Mouse (Mus musculus) CH12.LX (cell line): ENCODE data around the gene Grxcr1. TPM values are rescaled to one million over a fixed set of nuclear protein-coding genes. Genes with fewer than 3 reads are reported as not detected.

Source experiments
- DNase-seq: peaks from one replicate; pipeline ENCODE4 v3.0.0-alpha.2; 2013; ENCODE audit errors: extremely low read depth
- H3K27ac ChIP-seq: 2 replicates; pipeline ENCODE4 v1.5.1; 2012; ENCODE audit warnings: low read depth, mild to moderate bottlenecking, control low read depth, moderate library complexity; ENCODE audit not compliant: insufficient read depth
- H3K27me3 ChIP-seq: replicated peaks from 2 replicates; pipeline ENCODE3; 2012; ENCODE audit warnings: inconsistent platforms
- H3K36me3 ChIP-seq, 2 experiments: replicated peaks in 1 of 2; 2 replicates each; pipeline versions ENCODE3 to v1.6.1; 2012; ENCODE audit warnings: inconsistent platforms in 1 of 2, low read length in 1 of 2, mild to moderate bottlenecking in 1 of 2, mixed read lengths in 1 of 2, moderate library complexity in 1 of 2; ENCODE audit not compliant: control insufficient read depth in 1 of 2, insufficient read depth in 1 of 2
- H3K4me1 ChIP-seq, 2 experiments: 2 replicates each; pipeline ENCODE4 v1.6.1; 2012; ENCODE audit warnings: inconsistent platforms in 1 of 2, moderate library complexity in 1 of 2; ENCODE audit not compliant: insufficient read depth in 2 of 2, control insufficient read depth in 1 of 2
- H3K4me2 ChIP-seq: 2 replicates; pipeline ENCODE4 v1.6.1; 2012; ENCODE audit warnings: low read depth, mild to moderate bottlenecking, control low read depth; ENCODE audit not compliant: poor library complexity, insufficient read depth, severe bottlenecking
- H3K4me3 ChIP-seq, 3 experiments: fragments of 150-350 bp in 1 of 3; sonication (generic) in 1 of 3; replicated peaks in 1 of 3; 2 replicates each; pipeline versions ENCODE3 to v1.5.1; 2011 to 2012; ENCODE audit warnings: low read depth in 2 of 3, low read length in 2 of 3, mild to moderate bottlenecking in 2 of 3, moderate library complexity in 2 of 3, control low read depth in 1 of 3, improper control_type of control experiment in 1 of 3, inconsistent platforms in 1 of 3, mixed read lengths in 1 of 3; ENCODE audit not compliant: poor library complexity in 1 of 3
- H3K79me2 ChIP-seq: replicated peaks from 2 replicates; pipeline ENCODE4 v1.6.1; 2012; ENCODE audit warnings: mild to moderate bottlenecking, moderate library complexity; ENCODE audit not compliant: control insufficient read depth, poor library complexity, insufficient read depth, severe bottlenecking; ENCODE audit errors: extremely low read depth
- H3K9ac ChIP-seq: 2 replicates; pipeline ENCODE4 v1.6.1; 2012; ENCODE audit warnings: low read depth, mild to moderate bottlenecking, control low read depth, moderate library complexity; ENCODE audit not compliant: insufficient read depth
- H3K9me3 ChIP-seq: replicated peaks from 2 replicates; pipeline ENCODE3; 2012; ENCODE audit warnings: low read length, inconsistent platforms, mixed read lengths
- CHD1 ChIP-seq: IDR thresholded peaks from 2 replicates; pipeline ENCODE4 v1.6.1; 2012; ENCODE audit warnings: low read depth, low read length, improper control_type of control experiment, inconsistent platforms
- CTCF ChIP-seq, 2 experiments: IDR thresholded peaks in 1 of 2; conservative IDR thresholded peaks in 1 of 2; 2 replicates each; pipeline ENCODE4 v1.5.1; 2011 to 2012; ENCODE audit warnings: low read depth in 2 of 2, low read length in 2 of 2, improper control_type of control experiment in 1 of 2, inconsistent platforms in 1 of 2, mild to moderate bottlenecking in 1 of 2, moderate library complexity in 1 of 2
- EP300 ChIP-seq: IDR thresholded peaks from 2 replicates; pipeline ENCODE4 v1.6.1; 2011; ENCODE audit warnings: low read length, improper control_type of control experiment
- ETS1 ChIP-seq: conservative IDR thresholded peaks from 2 replicates; pipeline ENCODE4 v1.6.1; 2012; ENCODE audit warnings: low read depth, mild to moderate bottlenecking, inconsistent platforms, low read length, improper control_type of control experiment, moderate library complexity
- IRF4 ChIP-seq: IDR thresholded peaks from 2 replicates; pipeline ENCODE4 v1.6.1; 2014; ENCODE audit warnings: low read depth, mild to moderate bottlenecking, inconsistent platforms, low read length, improper control_type of control experiment
- JUN ChIP-seq: IDR thresholded peaks from 2 replicates; pipeline ENCODE4 v1.6.1; 2011; ENCODE audit warnings: low read depth, mild to moderate bottlenecking, low read length, improper control_type of control experiment, moderate library complexity; ENCODE audit not compliant: insufficient read depth
- MAFK ChIP-seq: IDR thresholded peaks from 2 replicates; pipeline ENCODE4 v1.6.1; 2011; ENCODE audit warnings: low read length, improper control_type of control experiment; ENCODE audit not compliant: insufficient replicate concordance
- MAZ ChIP-seq: IDR thresholded peaks from 2 replicates; pipeline ENCODE4 v1.6.1; 2012; ENCODE audit warnings: low read depth, mild to moderate bottlenecking, inconsistent platforms, low read length, improper control_type of control experiment, moderate library complexity
- MEF2A ChIP-seq: IDR thresholded peaks from 2 replicates; pipeline ENCODE4 v1.6.1; 2014; ENCODE audit warnings: low read depth, mild to moderate bottlenecking, inconsistent platforms, low read length, improper control_type of control experiment, borderline replicate concordance
- MXI1 ChIP-seq: IDR thresholded peaks from 2 replicates; pipeline ENCODE4 v1.6.1; 2011; ENCODE audit warnings: mild to moderate bottlenecking, low read depth, low read length, improper control_type of control experiment
- MYC ChIP-seq: IDR thresholded peaks from 2 replicates; pipeline ENCODE4 v1.6.1; 2011; ENCODE audit warnings: low read depth, mild to moderate bottlenecking, improper control_type of control experiment, low read length
- NELFE ChIP-seq: IDR thresholded peaks from 2 replicates; pipeline ENCODE4 v1.6.1; 2011; ENCODE audit warnings: low read depth, low read length, improper control_type of control experiment
- NRF1 ChIP-seq: IDR thresholded peaks from 2 replicates; pipeline ENCODE4 v1.6.1; 2014; ENCODE audit warnings: low read depth, mild to moderate bottlenecking, inconsistent platforms, low read length, improper control_type of control experiment, moderate library complexity
- PAX5 ChIP-seq: IDR thresholded peaks from 2 replicates; pipeline ENCODE4 v1.6.1; 2012; ENCODE audit warnings: low read length, inconsistent platforms, mixed read lengths
- POLR2A ChIP-seq: IDR thresholded peaks from 2 replicates; pipeline ENCODE4 v1.6.1; 2011; ENCODE audit warnings: low read depth, mild to moderate bottlenecking, improper control_type of control experiment, low read length
- RAD21 ChIP-seq: IDR thresholded peaks from 2 replicates; pipeline ENCODE4 v1.6.1; 2011; ENCODE audit warnings: low read depth, mild to moderate bottlenecking, low read length, improper control_type of control experiment, moderate library complexity
- RCOR1 ChIP-seq: conservative IDR thresholded peaks from 2 replicates; pipeline ENCODE4 v1.6.1; 2012; ENCODE audit warnings: low read depth, mild to moderate bottlenecking, inconsistent platforms, low read length, improper control_type of control experiment
- SIN3A ChIP-seq: IDR thresholded peaks from 2 replicates; pipeline ENCODE4 v1.6.1; 2012; ENCODE audit warnings: low read length, improper control_type of control experiment, inconsistent platforms
- TBP ChIP-seq: conservative IDR thresholded peaks from 2 replicates; pipeline ENCODE4 v1.6.1; 2011; ENCODE audit warnings: low read depth, low read length, improper control_type of control experiment
- UBTF ChIP-seq: IDR thresholded peaks from 2 replicates; pipeline ENCODE4 v1.6.1; 2012; ENCODE audit warnings: low read depth, mild to moderate bottlenecking, inconsistent platforms, low read length, improper control_type of control experiment, moderate library complexity
- ZC3H11A ChIP-seq: IDR thresholded peaks from 2 replicates; pipeline ENCODE4 v1.6.1; 2012; ENCODE audit warnings: low read depth, mild to moderate bottlenecking, inconsistent platforms, low read length, improper control_type of control experiment
- ZNF384 ChIP-seq: IDR thresholded peaks from 2 replicates; pipeline ENCODE4 v1.6.1; 2012; ENCODE audit warnings: low read depth, low read length, improper control_type of control experiment, inconsistent platforms
- dilution Hi-C: fragments of 300-500 bp; cut with MboI; formaldehyde crosslinking; loops from 2 replicates; pipeline ENCODE4 v1.14.3; 2020; ENCODE audit warnings: low sequenced_read_pairs; ENCODE audit not compliant: extremely low pct_unique_long_range_greater_than_20kb, extremely low pct_ligation_motif_present
- in situ Hi-C: fragments of 300-500 bp; cut with MboI; formaldehyde crosslinking; loops from 3 replicates; pipeline ENCODE4 v1.14.3; 2019; ENCODE audit warnings: low sequenced_read_pairs, low pct_ligation_motif_present, low pct_unique_long_range_greater_than_20kb, mixed read lengths
- polyA plus RNA-seq: library from polyadenylated mRNA; unstranded; fragments of >175 nt; gene quantifications from 2 replicates; pipeline ENCODE4 v1.2.1, GENCODE M21; 2012; ENCODE audit warnings: low read depth; ENCODE audit not compliant: insufficient read length
- total RNA-seq, 2 experiments: library from RNA; depleted of rRNA; stranded (reverse); fragments of 300-350 nt in 1 of 2; fragments of >200 nt in 1 of 2; gene quantifications; 2 replicates each; pipeline ENCODE4 v1.2.3; 2012 to 2014

Grxcr1 gene
- total and polyA plus RNA-seq, 3 experiments = not detected

- no peak for DNase-seq
- dilution Hi-C loops (no loop called here), in situ Hi-C loops (no loop called here)
- no peak overlapping the region for H3K4me2 ChIP-seq
- no peaks in the 10 kb centered on the region for H3K9me3 ChIP-seq
- H3K27me3 ChIP-seq = no peaks in the 10 kb centered on the region
- no peak overlapping the region for H3K9ac ChIP-seq
- H3K79me2 ChIP-seq = no peaks in the 10 kb centered on the region
- no peak overlapping the region for H3K27ac ChIP-seq
- H3K36me3 ChIP-seq = no peaks in the 10 kb centered on the region
- no peak for TF ChIP-seq SIN3A
- TF ChIP-seq POLR2A = no peak
- no peak for TF ChIP-seq JUN
- no peak for TF ChIP-seq TBP
- H3K4me1 ChIP-seq = no peaks in the 10 kb centered on the region
- H3K4me3 ChIP-seq = no peak overlapping the region
Measured at GRCm38 (mm10) chr5:68149946-68150345, 118.3 kb downstream of the Grxcr1 start.

DNA sequence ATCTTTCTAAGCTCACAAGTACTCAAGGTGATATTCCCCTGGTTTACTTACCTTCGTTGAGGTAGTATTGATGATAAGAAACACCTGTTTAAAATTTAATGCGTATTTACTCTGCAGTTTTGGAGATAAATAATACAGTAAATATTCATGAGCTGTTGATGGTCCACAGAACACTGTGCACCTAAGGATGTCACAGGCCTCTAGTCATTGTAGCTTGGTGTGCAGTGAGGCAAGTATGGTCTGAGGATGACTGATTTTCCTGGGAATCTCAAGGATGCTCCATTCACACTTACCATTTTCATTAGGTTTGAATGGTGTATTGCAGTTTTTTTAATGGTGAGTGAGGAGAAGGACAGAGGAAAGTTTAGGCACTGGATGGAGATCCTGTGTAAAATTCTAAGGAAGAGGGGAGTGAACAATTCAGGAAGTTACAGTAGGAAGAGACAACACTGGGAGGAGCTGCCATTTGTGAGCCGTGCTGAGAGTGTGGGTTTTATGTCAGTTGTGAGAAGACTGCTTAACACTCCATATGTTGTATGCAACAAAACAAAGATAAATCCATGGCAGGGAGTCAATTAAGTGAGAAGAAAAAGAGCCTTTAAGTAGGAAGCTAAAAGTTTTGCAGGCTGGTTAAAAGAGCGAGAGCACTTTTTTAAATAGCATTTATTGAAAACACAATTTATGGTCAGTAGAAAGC is 118.9 kb downstream of the Grxcr1 start:
- Histone ChIP-seq H3K4me2 (no peak overlapping the region), H3K79me2 (no peaks in the 10 kb centered on the region), H3K36me3 (no peaks in the 10 kb centered on the region), H3K27me3 (no peaks in the 10 kb centered on the region), H3K9me3 (no peaks in the 10 kb centered on the region), H3K4me1 (no peaks in the 10 kb centered on the region), H3K9ac (no peak overlapping the region), H3K27ac (no peak overlapping the region), H3K4me3 (no peak overlapping the region)
- TF ChIP-seq ZC3H11A (no peak), EP300 (no peak), NRF1 (no peak), NELFE (no peak), MYC (no peak), MXI1 (no peak), MAZ (no peak)
- no peak for DNase-seq
- in situ Hi-C loops = no loop called here
- dilution Hi-C loops = no loop called here

DNA sequence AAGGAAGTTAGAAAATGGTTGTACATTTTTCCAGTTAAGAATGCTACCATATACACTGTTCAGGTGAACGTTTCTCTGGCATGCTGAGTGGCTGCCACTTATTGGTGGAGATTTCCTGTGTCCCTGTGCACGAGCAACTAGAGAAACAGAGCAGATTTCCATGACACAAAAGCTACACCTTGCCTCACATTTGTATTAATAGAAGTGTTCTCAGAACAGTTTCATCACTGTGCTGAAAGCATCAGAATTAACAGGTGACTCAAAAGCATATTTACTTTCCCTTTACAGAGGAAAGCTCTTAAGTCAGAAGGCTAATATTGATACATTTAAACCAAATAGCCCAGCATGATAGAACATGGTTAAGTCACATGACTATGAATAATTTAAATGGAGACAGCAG is 130.9 kb downstream of the Grxcr1 start:
- no peaks in the 10 kb centered on the region for H3K9me3 ChIP-seq
- no peak overlapping the region for H3K9ac ChIP-seq
- H3K4me3 ChIP-seq = no peak overlapping the region
- H3K4me1 ChIP-seq = no peaks in the 10 kb centered on the region
- H3K79me2 ChIP-seq = no peaks in the 10 kb centered on the region
- TF ChIP-seq TBP (no peak), CTCF (conservative IDR thresholded peaks at IDR 0.05 in 1 of 2, IDR thresholded peaks at IDR 0.05 in 1 of 2; ENCODE audit: low read depth in 2 of 2, low read length in 2 of 2) (no peak), NELFE (no peak), ETS1 (no peak), RCOR1 (no peak), EP300 (no peak), CHD1 (no peak), RAD21 (no peak), MAFK (no peak), UBTF (no peak), PAX5 (no peak), ZNF384 (no peak), MYC (no peak), ZC3H11A (no peak), IRF4 (no peak), MEF2A (no peak)
- no peak overlapping the region for H3K4me2 ChIP-seq
- DNase-seq = no peak
- no peak overlapping the region for H3K27ac ChIP-seq
- H3K27me3 ChIP-seq = no peaks in the 10 kb centered on the region
- dilution Hi-C loops = no loop called here
- in situ Hi-C loops = no loop called here
- H3K36me3 ChIP-seq = no peaks in the 10 kb centered on the region
